Mouse (Mus musculus): ENCODE results near the gene Ublcp1.

- no peak for TF ChIP-seq CTCF (IDR thresholded peaks at IDR 0.05; ENCODE audit: control insufficient read depth, insufficient read depth, low read length)
- no peak for TF ChIP-seq POLR2A (IDR thresholded peaks at IDR 0.05; ENCODE audit: borderline replicate concordance, control insufficient read depth, low read depth, low read length)
Observed at GRCm38 (mm10) chr11:44509906-44510305, 39.6 kb upstream of the Ublcp1 start.

Data from bone marrow, adult 2 months (tissue).